Mouse (Mus musculus) kidney, embryonic 14.5 days (tissue): ENCODE data around the gene Ahnak. TPM values are rescaled to one million over a fixed set of nuclear protein-coding genes. Genes with fewer than 3 reads are reported as not detected.

Source experiments
- ATAC-seq: fragments of 200-750 bp; cut with Nextera tagmentation; 2 replicates; pipeline ENCODE4 v1.8.0; 2017; ENCODE audit warnings: moderate number of reproducible peaks, mild to moderate bottlenecking, moderate TSS enrichment, moderate library complexity; ENCODE audit not compliant: low FRiP score, low TSS enrichment
- H3K27ac ChIP-seq: fragments of 300-500 bp; sonication (generic); 2 replicates; pipeline ENCODE4 v1.5.1; 2014; ENCODE audit warnings: low read depth, mild to moderate bottlenecking, low read length, moderate library complexity, mixed read lengths
- H3K27me3 ChIP-seq: fragments of 300-500 bp; sonication (generic); 2 replicates; pipeline ENCODE4 v1.6.1; 2014; ENCODE audit warnings: mild to moderate bottlenecking, low read length; ENCODE audit not compliant: control insufficient read depth, insufficient read depth
- H3K36me3 ChIP-seq: fragments of 300-500 bp; sonication (generic); 2 replicates; pipeline ENCODE4 v1.6.1; 2014; ENCODE audit warnings: low read length, mixed read lengths; ENCODE audit not compliant: control insufficient read depth, insufficient read depth
- H3K4me1 ChIP-seq: fragments of 300-500 bp; sonication (generic); 2 replicates; pipeline ENCODE4 v1.6.1; 2014; ENCODE audit warnings: low read length, mixed read lengths; ENCODE audit not compliant: control insufficient read depth, insufficient read depth
- H3K4me2 ChIP-seq: fragments of 300-500 bp; sonication (generic); replicated peaks from 2 replicates; pipeline ENCODE4 v1.6.1; 2014; ENCODE audit warnings: low read depth, mild to moderate bottlenecking, low read length
- H3K4me3 ChIP-seq: fragments of 300-500 bp; sonication (generic); 2 replicates; pipeline ENCODE4 v1.5.1; 2014; ENCODE audit warnings: mild to moderate bottlenecking, low read length
- H3K9ac ChIP-seq: fragments of 300-500 bp; sonication (generic); 2 replicates; pipeline ENCODE4 v1.6.1; 2014; ENCODE audit warnings: low read depth, mild to moderate bottlenecking, low read length, moderate library complexity
- H3K9me3 ChIP-seq: fragments of 300-500 bp; sonication (generic); 2 replicates; pipeline ENCODE4 v1.6.1; 2016; ENCODE audit warnings: low read length; ENCODE audit not compliant: control insufficient read depth
- WGBS: fragments of 180-500 bp; shearing (Covaris S2); extraction: QIAGEN DNeasy Blood & Tissue Kit; methylation state at CpG from one replicate; pipeline ENCODE4 v1.1.7; 2014; 5-methylcytosine and 5-hydroxymethylcytosine counted together
- polyA plus RNA-seq: library from polyadenylated mRNA; unstranded; fragments of >200 nt; fragmentation: Nextera tagmentation; extraction: Ambion mirVana; gene quantifications from 2 replicates; pipeline ENCODE4 v1.2.1, GENCODE M21; 2014

Gene Ahnak
- polyA plus RNA-seq, 1 experiment from 2014 or later = 10.0 TPM

DNA sequence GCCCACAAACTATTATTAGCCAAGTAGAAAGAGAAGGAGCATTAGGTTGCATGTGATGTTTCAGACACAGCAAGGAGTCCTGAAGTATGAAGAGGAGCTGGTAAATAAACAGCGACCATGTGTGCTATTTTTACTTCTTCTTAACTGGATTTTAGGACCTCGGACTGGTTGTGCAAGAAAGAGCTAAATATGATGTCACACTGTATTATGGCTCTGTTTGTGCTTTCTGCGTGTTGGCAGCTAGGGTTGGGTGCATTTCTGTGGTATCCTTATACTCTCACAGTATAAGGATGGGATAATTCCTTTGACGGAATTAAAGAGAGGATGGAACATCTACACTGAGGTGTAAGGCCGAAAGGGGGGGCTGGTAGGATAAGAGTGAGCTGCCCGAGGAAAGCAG is 43.8 kb upstream of the Ahnak start:
- Histone ChIP-seq H3K4me1 (peaks cover 23% of the 10 kb centered on the region), H3K9ac (0 out of 2 replicates have a peak overlapping the region, but pooled peaks have one; percentile 19), H3K4me3 (peak overlapping the region; percentile 12), H3K27ac (no peak overlapping the region), H3K4me2 (peak overlapping the region; percentile 60), H3K36me3 (peaks cover 61% of the 10 kb centered on the region), H3K27me3 (no peaks in the 10 kb centered on the region), H3K9me3 (no peaks in the 10 kb centered on the region)
- 85% methylated on average over 6 of the region's 6 CpGs for WGBS
- ATAC-seq = no peak

DNA sequence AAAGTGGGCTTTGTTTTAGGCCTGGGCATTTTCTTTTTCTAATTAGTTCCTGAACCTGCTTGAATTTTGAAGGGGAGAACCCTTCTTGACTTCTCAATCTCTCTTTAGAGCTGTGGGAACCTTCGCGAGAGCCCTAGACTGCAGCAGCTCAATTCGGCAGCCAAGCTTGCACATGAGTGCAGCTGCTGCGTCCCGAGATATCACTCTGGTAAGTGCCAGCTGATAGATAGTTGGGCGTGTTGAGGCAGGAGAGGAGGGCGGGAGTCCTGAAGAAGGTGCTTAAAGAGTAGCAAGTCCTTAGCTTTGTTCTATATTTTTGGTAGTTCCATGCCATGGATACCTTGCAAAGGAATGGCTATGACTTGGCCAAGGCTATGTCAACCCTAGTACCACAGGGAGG is 42.2 kb upstream of the Ahnak start:
- H3K4me1 ChIP-seq = peaks cover 19% of the 10 kb centered on the region
- H3K4me3 ChIP-seq = no peak overlapping the region
- H3K4me2 ChIP-seq = no peak overlapping the region
- no peak for ATAC-seq
- H3K27me3 ChIP-seq = no peaks in the 10 kb centered on the region
- H3K9ac ChIP-seq = no peak overlapping the region
- H3K9me3 ChIP-seq = no peaks in the 10 kb centered on the region
- H3K27ac ChIP-seq = no peak overlapping the region
- WGBS = 95% methylated on average over 7 of the region's 7 CpGs
- peaks cover 78% of the 10 kb centered on the region for H3K36me3 ChIP-seq

DNA sequence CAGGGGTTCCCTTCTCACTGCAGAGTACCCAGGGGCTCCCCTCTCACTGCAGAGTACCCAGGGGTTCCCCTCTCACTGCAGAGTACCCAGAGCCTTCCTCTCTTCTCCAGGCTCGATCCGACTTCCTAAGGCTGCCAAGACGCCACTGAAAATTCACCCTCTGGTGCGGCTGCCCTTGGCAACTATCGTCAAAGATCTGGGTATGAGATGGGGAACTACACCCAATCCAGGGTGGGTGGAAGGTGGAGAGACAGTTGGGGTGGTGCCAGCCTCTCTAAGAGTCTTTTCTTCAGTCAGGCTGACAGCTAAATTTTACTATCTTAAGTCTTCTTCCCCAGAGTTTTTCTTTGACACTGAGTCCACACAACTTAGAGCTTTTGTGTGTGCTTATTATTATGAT is 38.9 kb upstream of the Ahnak start:
- H3K9ac ChIP-seq = no peak overlapping the region
- no peak overlapping the region for H3K4me2 ChIP-seq
- H3K4me1 ChIP-seq = peaks cover 4% of the 10 kb centered on the region; the same call in 1 of the 2 replicates
- no peaks in the 10 kb centered on the region for H3K27me3 ChIP-seq
- H3K4me3 ChIP-seq = no peak overlapping the region
- H3K27ac ChIP-seq = no peak overlapping the region
- no peak for ATAC-seq
- H3K9me3 ChIP-seq = no peaks in the 10 kb centered on the region
- 93% methylated on average over 5 of the region's 5 CpGs for WGBS
- H3K36me3 ChIP-seq = peaks cover 69% of the 10 kb centered on the region

DNA sequence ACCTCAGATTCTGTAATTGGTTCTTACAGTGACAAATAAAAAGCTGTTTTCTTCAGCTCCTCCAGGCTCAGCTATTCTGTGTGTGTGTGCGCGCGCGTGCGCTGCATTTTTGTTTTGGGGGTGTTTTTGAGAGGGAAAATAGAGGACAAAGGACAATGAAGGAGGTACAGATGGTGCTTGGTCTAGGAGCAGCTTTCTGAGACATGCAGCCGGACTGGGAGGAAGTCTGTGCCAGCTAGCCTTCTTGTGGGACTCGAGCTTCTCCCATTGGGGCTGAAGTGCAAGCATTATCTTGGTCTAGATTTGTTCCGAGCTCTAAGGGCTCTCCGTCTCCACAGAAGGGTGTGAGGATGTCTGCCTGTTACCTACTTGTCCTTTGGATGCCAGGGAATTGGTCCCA is 36.8 kb upstream of the Ahnak start:
- Histone ChIP-seq H3K4me3 (no peak overlapping the region), H3K9ac (no peak overlapping the region), H3K27me3 (no peaks in the 10 kb centered on the region), H3K4me2 (no peak overlapping the region), H3K9me3 (no peaks in the 10 kb centered on the region), H3K4me1 (peaks cover 4% of the 10 kb centered on the region; the same call in 1 of the 2 replicates), H3K27ac (no peak overlapping the region), H3K36me3 (peaks cover 64% of the 10 kb centered on the region)
- WGBS = 92% methylated on average over 9 of the region's 9 CpGs
- no peak for ATAC-seq

DNA sequence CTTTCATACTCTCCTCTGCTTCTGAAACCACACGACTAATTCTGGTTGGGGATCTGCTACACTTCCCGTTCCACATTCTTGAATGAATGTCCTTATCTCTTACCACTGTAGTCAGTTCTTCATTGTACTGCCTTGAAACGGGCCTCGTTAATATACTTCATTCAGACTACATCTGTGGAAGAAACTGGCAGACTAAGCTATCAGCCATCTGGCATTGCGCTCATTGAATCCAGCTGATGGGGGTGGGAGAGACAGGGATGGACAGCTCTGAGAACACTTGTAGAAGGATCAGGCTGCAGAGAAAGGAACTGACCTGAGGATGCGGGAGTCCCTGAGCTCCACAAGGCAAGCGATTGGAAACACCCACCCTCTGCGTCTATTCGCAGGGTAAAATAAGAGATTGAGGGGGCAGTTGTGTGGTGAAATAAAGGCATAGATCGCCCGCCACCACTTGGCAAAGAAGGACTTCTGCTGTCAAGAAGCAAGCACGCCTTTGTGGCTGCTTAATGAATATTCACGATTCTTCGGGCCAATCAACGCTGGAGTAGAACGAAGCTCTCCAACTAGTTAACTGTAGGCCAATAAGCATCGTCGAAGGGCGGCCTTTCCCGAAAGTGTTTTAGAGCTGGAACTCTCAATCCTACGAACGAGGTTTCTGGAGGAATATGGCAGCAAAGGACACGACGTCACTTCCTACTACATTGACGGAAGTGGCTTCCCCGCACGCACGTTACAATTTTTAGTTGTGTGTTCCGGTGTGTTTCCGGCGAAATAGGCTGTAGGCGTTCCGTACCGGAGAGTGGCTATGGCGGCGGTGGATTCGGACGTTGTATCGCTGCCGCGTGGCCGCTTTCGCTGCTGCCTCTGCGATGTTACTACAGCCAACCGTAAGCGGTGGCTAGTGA is 35.7 kb upstream of the Ahnak start, which contains the start of gene Tut1:
Gene Tut1, plus strand, starts transcription at position 713 of the 905 bp plus-strand sequence.
- peak; percentile 95 for ATAC-seq
- H3K27me3 ChIP-seq = no peaks in the 10 kb centered on the region
- H3K9ac ChIP-seq = peak within 1 kb of the TSS; percentile 73
- peaks cover 60% of the 10 kb centered on the region for H3K36me3 ChIP-seq
- no peaks in the 10 kb centered on the region for H3K9me3 ChIP-seq
- peak within 1 kb of the TSS; percentile 79 for H3K4me3 ChIP-seq
- H3K4me2 ChIP-seq = peak within 1 kb of the TSS; percentile 82
- H3K4me1 ChIP-seq = peaks cover 4% of the 10 kb centered on the region; the same call in 1 of the 2 replicates
- WGBS = 5% methylated on average over 46 of the region's 46 CpGs
- peak within 1 kb of the TSS; percentile 71 for H3K27ac ChIP-seq

DNA sequence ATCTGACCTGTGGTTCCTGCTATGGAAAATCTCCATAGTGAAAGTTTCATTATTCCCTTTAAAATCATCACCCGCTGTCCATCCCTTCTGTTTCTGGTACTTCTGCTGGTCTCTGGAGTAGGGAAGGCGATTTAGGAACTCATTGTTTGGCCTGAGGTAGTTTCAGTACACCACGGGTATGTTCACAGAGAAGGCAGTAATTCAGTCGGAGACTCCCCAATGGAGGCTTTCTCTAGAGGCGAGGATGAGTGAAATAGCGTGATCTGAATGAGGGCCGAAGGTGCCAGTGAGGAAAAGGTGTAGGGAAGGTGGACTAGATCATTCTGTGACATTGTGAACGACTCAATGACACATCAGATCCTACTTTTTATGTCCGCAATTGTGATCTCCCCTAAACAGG is 34.9 kb upstream of the Ahnak start:
- peak overlapping the region; percentile 82 for H3K4me2 ChIP-seq
- no peaks in the 10 kb centered on the region for H3K9me3 ChIP-seq
- H3K36me3 ChIP-seq = peaks cover 60% of the 10 kb centered on the region
- peak overlapping the region; percentile 79 for H3K4me3 ChIP-seq
- peak overlapping the region; percentile 73 for H3K9ac ChIP-seq
- peak overlapping the region; percentile 69; the same call in 1 of the 2 replicates for H3K27ac ChIP-seq
- WGBS = 7% methylated on average over 9 of the region's 9 CpGs
- H3K27me3 ChIP-seq = no peaks in the 10 kb centered on the region
- H3K4me1 ChIP-seq = peaks cover 4% of the 10 kb centered on the region; the same call in 1 of the 2 replicates
- no peak for ATAC-seq

DNA sequence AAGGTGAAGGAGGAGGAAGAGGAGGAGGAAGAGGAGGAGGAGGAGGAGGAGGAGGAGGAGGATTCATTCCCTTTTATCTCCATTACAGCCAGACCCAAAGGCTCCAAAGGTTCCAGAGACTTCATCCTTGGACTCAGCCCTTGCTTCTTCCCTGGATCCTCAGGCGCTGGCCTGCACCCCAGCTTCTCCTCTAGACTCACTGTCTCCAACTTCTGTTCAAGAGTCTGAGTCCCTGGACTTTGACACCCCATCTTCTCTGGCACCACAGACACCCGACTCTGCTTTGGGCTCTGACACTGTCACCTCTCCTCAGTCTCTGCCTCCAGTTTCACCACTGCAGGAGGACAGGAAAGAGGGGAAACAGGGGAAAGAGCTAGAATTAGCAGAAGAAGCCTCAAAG is 26.8 kb upstream of the Ahnak start:
- H3K27ac ChIP-seq = no peak overlapping the region
- H3K4me3 ChIP-seq = no peak overlapping the region
- H3K36me3 ChIP-seq = peaks cover 79% of the 10 kb centered on the region
- WGBS = 96% methylated on average over 2 of the region's 2 CpGs
- no peak for ATAC-seq
- no peaks in the 10 kb centered on the region for H3K4me1 ChIP-seq
- H3K4me2 ChIP-seq = no peak overlapping the region
- H3K9me3 ChIP-seq = no peaks in the 10 kb centered on the region
- no peak overlapping the region for H3K9ac ChIP-seq
- no peaks in the 10 kb centered on the region for H3K27me3 ChIP-seq

DNA sequence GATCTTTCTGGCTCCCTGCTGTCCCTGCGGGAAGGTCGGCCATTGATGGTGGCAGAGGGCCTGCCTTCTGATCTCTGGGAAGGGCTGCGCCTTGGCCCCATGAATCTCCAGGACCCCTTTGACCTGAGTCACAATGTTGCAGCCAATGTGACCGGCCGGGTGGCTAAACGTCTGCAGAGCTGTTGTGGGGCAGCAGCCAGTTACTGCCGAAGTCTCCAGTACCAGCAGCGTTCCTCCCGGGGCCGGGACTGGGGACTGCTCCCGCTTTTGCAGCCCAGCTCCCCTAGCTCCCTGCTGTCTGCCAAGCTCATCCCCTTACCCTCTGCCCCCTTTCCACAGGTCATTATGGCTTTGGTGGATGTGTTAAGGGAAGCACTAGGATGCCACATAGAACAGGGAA is 24.0 kb upstream of the Ahnak start:
- WGBS = 80% methylated on average over 11 of the region's 11 CpGs

DNA sequence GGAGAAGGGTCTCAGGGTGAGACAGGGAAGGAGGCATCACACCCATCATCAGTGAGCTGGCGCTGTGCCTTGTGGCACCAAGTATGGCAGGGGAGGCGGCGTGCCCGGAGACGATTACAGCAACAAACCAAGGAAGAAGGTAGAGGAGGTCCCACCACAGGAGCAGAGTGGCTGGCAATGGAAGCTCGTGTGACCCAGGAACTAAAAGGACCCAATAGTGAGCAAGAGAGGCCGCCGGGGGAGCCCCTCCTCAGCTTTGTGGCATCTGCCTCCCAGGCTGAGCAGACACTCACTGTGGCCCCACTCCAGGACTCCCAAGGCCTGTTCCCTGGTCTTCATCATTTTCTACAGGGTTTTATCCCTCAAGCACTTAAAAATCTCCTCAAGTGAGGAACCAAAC is 23.3 kb upstream of the Ahnak start:
- peak overlapping the region; percentile 72 for H3K4me3 ChIP-seq
- H3K4me1 ChIP-seq = peaks cover 4% of the 10 kb centered on the region; the same call in 1 of the 2 replicates
- peak overlapping the region; percentile 87 for H3K27ac ChIP-seq
- H3K9ac ChIP-seq = peak overlapping the region; percentile 62; the same call in 1 of the 2 replicates
- H3K9me3 ChIP-seq = no peaks in the 10 kb centered on the region
- H3K4me2 ChIP-seq = peak overlapping the region; percentile 47
- no peaks in the 10 kb centered on the region for H3K27me3 ChIP-seq
- 74% methylated on average over 8 of the region's 8 CpGs for WGBS
- ATAC-seq = no peak
- peaks cover 73% of the 10 kb centered on the region for H3K36me3 ChIP-seq

More for the DNA sequence above, 24.0 kb upstream of the Ahnak start:
- H3K4me2 ChIP-seq = no peak overlapping the region
- H3K4me3 ChIP-seq = no peak overlapping the region
- peaks cover 4% of the 10 kb centered on the region; the same call in 1 of the 2 replicates for H3K4me1 ChIP-seq
- H3K9me3 ChIP-seq = no peaks in the 10 kb centered on the region
- peak overlapping the region; percentile 62 for H3K9ac ChIP-seq
- H3K27me3 ChIP-seq = no peaks in the 10 kb centered on the region
- H3K27ac ChIP-seq = no peak overlapping the region
- no peak for ATAC-seq
- peaks cover 73% of the 10 kb centered on the region for H3K36me3 ChIP-seq
